Mouse (Mus musculus) CH12.LX (cell line): ENCODE data around the gene Zfp386.

Experiments
- CTCF ChIP-seq, 2 experiments: IDR thresholded peaks in 1 of 2; conservative IDR thresholded peaks in 1 of 2; 2 replicates each; pipeline ENCODE4 v1.5.1; 2011 to 2012; ENCODE audit warnings: low read depth in 2 of 2, low read length in 2 of 2, improper control_type of control experiment in 1 of 2, inconsistent platforms in 1 of 2, mild to moderate bottlenecking in 1 of 2, moderate library complexity in 1 of 2
- MAFK ChIP-seq: IDR thresholded peaks from 2 replicates; pipeline ENCODE4 v1.6.1; 2011; ENCODE audit warnings: low read length, improper control_type of control experiment; ENCODE audit not compliant: insufficient replicate concordance
- POLR2A ChIP-seq: IDR thresholded peaks from 2 replicates; pipeline ENCODE4 v1.6.1; 2011; ENCODE audit warnings: low read depth, mild to moderate bottlenecking, improper control_type of control experiment, low read length
- POLR2AphosphoS2 ChIP-seq: IDR thresholded peaks from 2 replicates; pipeline ENCODE4 v1.6.1; 2011; ENCODE audit warnings: low read depth, low read length, improper control_type of control experiment
- RAD21 ChIP-seq: IDR thresholded peaks from 2 replicates; pipeline ENCODE4 v1.6.1; 2011; ENCODE audit warnings: low read depth, mild to moderate bottlenecking, low read length, improper control_type of control experiment, moderate library complexity
- TCF12 ChIP-seq: IDR thresholded peaks from 2 replicates; pipeline ENCODE4 v1.6.1; 2014; ENCODE audit warnings: low read depth, mild to moderate bottlenecking, inconsistent platforms, low read length, improper control_type of control experiment
- UBTF ChIP-seq: IDR thresholded peaks from 2 replicates; pipeline ENCODE4 v1.6.1; 2012; ENCODE audit warnings: low read depth, mild to moderate bottlenecking, inconsistent platforms, low read length, improper control_type of control experiment, moderate library complexity
- USF1 ChIP-seq: IDR thresholded peaks from 2 replicates; pipeline ENCODE4 v1.6.1; 2014; ENCODE audit warnings: low read depth, mild to moderate bottlenecking, inconsistent platforms, low read length, improper control_type of control experiment

- TF ChIP-seq POLR2A = no peak
- no peak for TF ChIP-seq UBTF
- TF ChIP-seq MAFK = no peak
- no peak for TF ChIP-seq USF1
- TF ChIP-seq RAD21 = no peak
- no peak for TF ChIP-seq POLR2AphosphoS2
- TF ChIP-seq TCF12 = no peak
- no peak for TF ChIP-seq CTCF (conservative IDR thresholded peaks at IDR 0.05 in 1 of 2, IDR thresholded peaks at IDR 0.05 in 1 of 2; ENCODE audit: low read depth in 2 of 2, low read length in 2 of 2)
Observed at GRCm38 (mm10) chr12:116061561-116062193, 14.2 kb downstream of the Zfp386 start.
